Mouse (Mus musculus): ENCODE results near the gene Aldh18a1.

GRCm38 (mm10) chr19:40614811-40615210 lies 26.5 kb upstream of the Aldh18a1 start:
- TF ChIP-seq CTCF (IDR thresholded peaks at IDR 0.05; ENCODE audit: extremely low read depth, insufficient read depth, insufficient read length, insufficient replicate concordance) (no peak), POLR2A (IDR thresholded peaks at IDR 0.05; ENCODE audit: low read depth, low read length) (no peak)

Measured in spleen, adult 2 months (tissue).